Mouse (Mus musculus) erythroblast, adult 5-6 weeks (primary cell): ENCODE measurements around the gene AY761185. TPM values are rescaled to one million over a fixed set of nuclear protein-coding genes. Genes with fewer than 3 reads are reported as not detected.
"Not testable (repeated sequence)": the region's sequence is repeated elsewhere in the genome, so short reads cannot be mapped to it uniquely, and the experiment has no call there.

ENCODE experiments used
- ATAC-seq: replicated peaks from 2 replicates; pipeline ENCODE4 v1.8.0; 2016; ENCODE audit warnings: moderate number of reproducible peaks, mild to moderate bottlenecking, moderate TSS enrichment, inconsistent platforms; ENCODE audit not compliant: poor library complexity, low FRiP score, severe bottlenecking
- total RNA-seq, 2 experiments: library from RNA; stranded (forward) in 1 of 2; stranded (reverse) in 1 of 2; fragments of 150-400 nt in 1 of 2; fragments of 200-764, 138-1000 nt in 1 of 2; gene quantifications; 2 replicates each; pipeline versions ENCODE4 v1.2.3 to v1.2.4; 2015 to 2017; ENCODE audit warnings: low replicate concordance in 2 of 2

The AY761185 gene
- total RNA-seq (2015; ENCODE audit: low replicate concordance) (not detected in 2 replicates), total RNA-seq (2017; ENCODE audit: low replicate concordance) (not detected in 2 replicates)

DNA sequence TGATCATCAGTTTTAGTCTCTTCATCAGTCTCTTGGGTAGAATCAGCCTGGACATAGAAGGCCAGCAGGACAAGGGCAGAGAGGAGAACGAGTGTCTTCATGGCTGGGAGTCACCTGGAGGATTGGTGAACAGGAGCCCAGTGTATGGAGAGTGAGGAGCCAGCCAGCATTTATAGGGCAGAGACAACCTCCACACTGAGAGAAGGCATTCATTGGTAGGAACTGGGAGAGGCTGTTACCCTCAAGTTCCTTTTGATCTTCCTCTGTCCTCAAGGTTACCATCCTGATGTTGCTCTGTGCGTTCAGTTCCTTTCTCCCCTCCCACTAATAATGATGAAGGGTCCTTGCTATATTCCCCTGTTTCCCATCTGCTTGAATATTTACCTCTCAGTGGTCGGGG lies at the start of gene AY761185:
Gene AY761185 (minus strand): TSS at position 101 of the 400 bp plus-strand sequence.
- ATAC-seq = no peak

DNA sequence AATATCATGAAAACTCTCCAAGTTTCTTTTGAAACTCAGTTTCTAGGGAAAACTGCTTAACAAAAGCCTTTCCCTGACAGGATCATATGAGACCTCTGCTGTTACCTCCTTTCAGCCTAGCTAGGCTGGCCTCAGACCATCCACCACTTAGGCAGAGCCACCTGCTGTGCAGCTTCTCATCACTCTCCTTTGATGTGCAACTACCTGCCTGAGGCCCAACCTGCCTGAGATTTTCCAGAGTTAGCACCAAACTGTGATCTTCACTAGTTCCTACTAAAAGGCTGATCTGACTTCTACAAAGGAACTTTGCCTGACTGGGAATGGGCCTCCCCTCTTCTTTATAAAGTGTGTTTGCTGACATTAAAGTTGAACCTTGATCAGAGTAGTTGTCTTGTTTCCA lies 49.5 kb upstream of the AY761185 start:
- ATAC-seq = not testable (repeated sequence)

DNA sequence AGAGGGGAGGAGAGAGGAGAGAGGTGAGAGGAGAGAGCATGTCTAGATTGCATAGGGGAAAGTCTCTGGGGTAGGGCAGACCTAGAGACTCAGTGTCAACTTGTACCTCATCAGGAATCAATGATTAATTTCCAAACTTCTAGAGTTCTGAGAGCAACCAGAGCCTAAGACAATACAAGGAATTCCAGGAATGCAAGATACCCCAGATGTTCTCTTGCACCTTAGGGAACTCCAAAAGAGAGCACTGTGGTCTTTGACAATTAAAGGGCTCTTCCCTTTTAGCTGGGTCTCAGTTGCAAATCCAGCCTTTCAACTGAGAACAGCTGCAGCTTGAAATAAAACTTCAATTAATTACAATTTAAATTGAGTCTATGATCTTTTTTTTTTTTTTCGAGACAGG lies 35.3 kb upstream of the AY761185 start:
- no peak for ATAC-seq

DNA sequence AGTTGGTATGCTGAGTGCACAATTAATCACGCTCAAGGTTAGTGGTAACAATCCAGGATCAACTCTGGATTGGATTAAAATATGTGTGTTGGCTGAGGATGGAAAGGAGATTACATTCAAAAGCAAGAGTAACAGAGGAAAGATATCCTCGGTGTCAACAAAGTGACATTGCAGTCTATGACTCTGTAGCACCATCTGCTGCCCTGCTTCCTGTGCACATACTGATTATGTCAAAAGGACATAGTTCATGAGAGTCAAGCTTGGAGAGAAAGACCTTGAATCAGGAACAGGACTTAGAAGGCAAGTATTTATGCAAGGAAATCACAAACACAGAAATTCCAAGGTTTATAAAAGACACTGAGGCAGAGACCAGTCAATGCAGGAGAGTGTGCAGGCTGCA lies 20.0 kb upstream of the AY761185 start:
- no peak for ATAC-seq

DNA sequence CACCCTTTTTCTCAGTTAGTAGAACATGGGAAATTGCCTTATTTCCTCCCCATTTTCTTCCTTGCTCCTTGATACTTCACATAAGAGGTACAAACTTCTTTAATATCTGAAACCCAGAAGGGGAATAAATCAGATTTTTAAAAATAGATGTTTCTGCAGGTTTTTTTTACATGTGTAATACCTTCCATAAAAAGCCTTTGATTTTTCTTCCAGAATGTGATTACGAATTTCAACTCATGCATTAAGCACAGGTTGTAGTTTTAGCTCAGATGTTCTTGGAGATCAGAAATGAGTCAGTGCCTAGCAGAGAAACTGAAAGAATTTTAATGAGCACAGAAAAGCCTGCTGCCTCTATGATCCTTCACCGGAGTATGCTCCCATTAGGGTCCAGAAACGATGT lies 22.5 kb downstream of the AY761185 start, which contains the start of gene Gm6040:
Gene Gm6040 (minus strand): TSS at position 101 of the 400 bp plus-strand sequence.
- no peak for ATAC-seq

DNA sequence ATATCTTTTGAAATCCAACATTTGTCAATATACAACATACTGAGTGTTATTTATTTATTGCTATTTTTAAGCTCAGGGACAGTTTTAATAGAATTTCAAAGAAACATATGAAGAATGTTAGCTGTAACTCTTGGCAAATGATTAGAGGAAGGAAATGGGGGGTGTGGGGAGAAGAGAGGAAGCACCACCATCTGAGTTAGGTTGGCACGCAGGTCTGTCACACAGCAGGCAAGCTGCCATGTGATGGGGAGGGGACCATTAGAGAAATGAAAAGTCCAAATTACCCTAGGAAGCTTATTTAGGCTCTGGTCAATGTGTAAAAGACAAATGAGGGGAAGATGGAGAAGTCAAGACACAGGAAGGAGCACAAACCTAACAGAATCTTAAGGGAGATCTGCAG lies 32.2 kb downstream of the AY761185 start:
- no peak for ATAC-seq

DNA sequence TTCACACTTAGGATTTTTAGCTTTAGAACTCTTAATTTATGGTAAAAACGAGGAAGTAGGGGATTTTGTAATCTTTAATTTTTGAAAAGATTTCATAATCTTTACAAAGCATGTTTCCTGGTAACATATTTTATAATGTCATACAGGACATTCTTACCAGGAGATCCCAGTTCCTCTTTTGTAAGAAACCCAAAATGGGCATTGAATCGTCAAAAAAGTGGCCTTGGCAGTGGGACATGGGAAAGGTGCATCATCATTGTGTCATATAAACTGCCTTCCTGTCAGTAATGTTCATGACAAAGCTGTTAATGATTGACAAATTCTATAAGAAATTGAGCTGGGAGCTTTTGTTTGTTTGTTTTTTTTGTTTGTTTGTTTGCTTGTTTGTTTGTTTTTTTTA lies 36.3 kb downstream of the AY761185 start:
- ATAC-seq = no peak

DNA sequence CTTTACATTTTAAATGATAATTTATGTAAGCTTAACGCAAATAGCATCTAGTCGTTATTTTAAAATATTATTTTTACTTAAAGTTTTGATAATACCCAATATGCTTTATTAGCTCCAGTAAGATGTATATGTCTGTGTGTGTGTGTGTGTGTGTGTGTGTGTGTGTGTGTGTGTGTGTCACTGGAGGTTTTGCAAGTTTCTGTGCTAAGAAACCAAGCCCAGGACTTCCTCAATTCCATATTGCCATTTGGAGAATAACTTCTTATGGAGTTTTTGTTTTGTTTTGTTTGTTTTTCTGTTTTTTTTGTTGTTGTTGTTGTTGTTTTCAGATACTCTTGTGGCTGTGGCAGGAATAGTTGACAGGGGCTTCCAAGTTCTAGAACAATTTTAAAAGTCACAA lies 37.4 kb downstream of the AY761185 start:
- ATAC-seq = no peak

DNA sequence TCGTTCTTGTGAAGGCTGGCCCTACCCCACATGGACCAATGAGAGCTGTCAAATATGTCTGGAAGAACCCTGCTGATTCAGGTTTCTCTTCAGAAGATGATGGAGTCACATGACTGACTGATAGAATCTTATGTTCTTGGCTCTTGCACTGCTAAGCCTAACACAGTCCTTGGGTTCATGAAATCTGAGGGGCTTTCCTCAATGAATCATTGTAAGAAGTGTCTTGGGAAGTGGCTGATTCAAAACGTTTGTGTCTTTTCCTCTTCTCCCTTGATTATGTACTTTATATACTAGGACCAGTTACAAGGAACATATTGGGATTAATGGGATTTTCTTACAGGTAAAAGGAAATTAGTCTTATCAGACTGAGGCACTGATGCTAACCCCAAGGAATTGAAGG lies 42.0 kb downstream of the AY761185 start, which contains the start of gene Gm15056:
Gene Gm15056 (minus strand): TSS at position 101 of the 400 bp plus-strand sequence.
- ATAC-seq = no peak

Other genes with a start within 250 kb of the AY761185 start
- not detected in 2 replicates for gene Defb33, start 52.0 kb downstream of the AY761185 start, total RNA-seq (2015; ENCODE audit: low replicate concordance)
- not detected in 2 replicates for gene Defb33, start 52.0 kb downstream of the AY761185 start, total RNA-seq (2017; ENCODE audit: low replicate concordance)
- not detected in 2 replicates for gene Gm15056, start 42.1 kb downstream of the AY761185 start, total RNA-seq (2015; ENCODE audit: low replicate concordance)
- not detected in 2 replicates for gene Gm15056, start 42.1 kb downstream of the AY761185 start, total RNA-seq (2017; ENCODE audit: low replicate concordance)
- gene Gm6040, start 22.6 kb downstream of the AY761185 start, total RNA-seq (2015; ENCODE audit: low replicate concordance) = not detected in 2 replicates
- not detected in 2 replicates for gene Gm6040, start 22.6 kb downstream of the AY761185 start, total RNA-seq (2017; ENCODE audit: low replicate concordance)
- not detected in 2 replicates for gene Defa21, start 80.8 kb upstream of the AY761185 start, total RNA-seq (2015; ENCODE audit: low replicate concordance)
- not detected in 2 replicates for gene Defa21, start 80.8 kb upstream of the AY761185 start, total RNA-seq (2017; ENCODE audit: low replicate concordance)
- gene Defa23, start 110.3 kb upstream of the AY761185 start, total RNA-seq (2015; ENCODE audit: low replicate concordance) = not detected in 2 replicates
- gene Defa23, start 110.3 kb upstream of the AY761185 start, total RNA-seq (2017; ENCODE audit: low replicate concordance) = not detected in 2 replicates
- not detected in 2 replicates for gene Defa35, start 120.3 kb upstream of the AY761185 start, total RNA-seq (2015; ENCODE audit: low replicate concordance)
- not detected in 2 replicates for gene Defa35, start 120.3 kb upstream of the AY761185 start, total RNA-seq (2017; ENCODE audit: low replicate concordance)
- gene Defa25, start 139.7 kb upstream of the AY761185 start, total RNA-seq (2015; ENCODE audit: low replicate concordance) = not detected in 2 replicates
- not detected in 2 replicates for gene Defa25, start 139.7 kb upstream of the AY761185 start, total RNA-seq (2017; ENCODE audit: low replicate concordance)
- gene Gm14851, start 151.3 kb upstream of the AY761185 start, total RNA-seq (2015; ENCODE audit: low replicate concordance) = not detected in 2 replicates
- gene Gm14851, start 151.3 kb upstream of the AY761185 start, total RNA-seq (2017; ENCODE audit: low replicate concordance) = not detected in 2 replicates
- not detected in 2 replicates for gene Defa30, start 189.9 kb upstream of the AY761185 start, total RNA-seq (2015; ENCODE audit: low replicate concordance)
- not detected in 2 replicates for gene Defa30, start 189.9 kb upstream of the AY761185 start, total RNA-seq (2017; ENCODE audit: low replicate concordance)
- not detected in 2 replicates for gene Defa22, start 217.6 kb upstream of the AY761185 start, total RNA-seq (2015; ENCODE audit: low replicate concordance)
- not detected in 2 replicates for gene Defa22, start 217.6 kb upstream of the AY761185 start, total RNA-seq (2017; ENCODE audit: low replicate concordance)
- not detected in 2 replicates for gene Defa31, start 246.9 kb upstream of the AY761185 start, total RNA-seq (2015; ENCODE audit: low replicate concordance)
- not detected in 2 replicates for gene Defa31, start 246.9 kb upstream of the AY761185 start, total RNA-seq (2017; ENCODE audit: low replicate concordance)